Mouse (Mus musculus): ENCODE data around the gene Carmil1. TPM values are rescaled to one million over a fixed set of nuclear protein-coding genes. Genes with fewer than 3 reads are reported as not detected.
A peak's percentile ranks its signal among the peaks of the same experiment; 100 is the strongest.

The Carmil1 gene
- polyA plus RNA-seq, 1 experiment from 2014 or later = 43.5 TPM

DNA sequence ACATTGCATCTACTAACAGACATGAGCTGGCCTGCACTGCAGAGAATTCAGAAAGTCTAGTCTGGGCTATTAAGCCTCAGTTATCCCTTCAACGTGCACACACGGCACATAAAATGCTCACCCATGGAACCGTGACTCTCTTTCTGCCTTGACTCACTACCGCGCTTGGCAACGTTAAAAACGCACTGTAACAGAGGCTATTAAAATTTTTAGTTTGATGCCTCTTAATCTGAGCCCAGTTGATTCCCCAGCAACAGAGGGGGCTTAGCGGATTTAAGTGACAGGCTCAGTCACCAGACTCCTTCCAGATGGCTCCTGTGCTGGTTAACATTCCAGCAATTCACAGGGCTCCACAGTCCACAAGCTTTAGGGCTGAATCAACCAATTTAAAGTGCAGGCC lies 213.0 kb downstream of the Carmil1 start:
- no peaks in the 10 kb centered on the region for H3K9me3 ChIP-seq (ENCODE audit: control insufficient read depth, low read length)
- 81% methylated on average over 8 of the region's 8 CpGs for WGBS
- no peak overlapping the region for H3K9ac ChIP-seq (ENCODE audit: low read depth, low read length)
- H3K36me3 ChIP-seq (ENCODE audit: control insufficient read depth, insufficient read depth, low read length) = peaks cover 3% of the 10 kb centered on the region; the same call in 1 of the 2 replicates
- H3K4me2 ChIP-seq (ENCODE audit: low read length) = no peak overlapping the region
- no peak overlapping the region for H3K27ac ChIP-seq (ENCODE audit: low read depth, low read length)
- no peak overlapping the region for H3K4me3 ChIP-seq (ENCODE audit: low read length)
- no peaks in the 10 kb centered on the region for H3K4me1 ChIP-seq (ENCODE audit: control insufficient read depth, insufficient read depth, low read depth, low read length)
- no peaks in the 10 kb centered on the region for H3K27me3 ChIP-seq (replicated peaks; ENCODE audit: control insufficient read depth, insufficient read depth, low read length)
- no peak for ATAC-seq

DNA sequence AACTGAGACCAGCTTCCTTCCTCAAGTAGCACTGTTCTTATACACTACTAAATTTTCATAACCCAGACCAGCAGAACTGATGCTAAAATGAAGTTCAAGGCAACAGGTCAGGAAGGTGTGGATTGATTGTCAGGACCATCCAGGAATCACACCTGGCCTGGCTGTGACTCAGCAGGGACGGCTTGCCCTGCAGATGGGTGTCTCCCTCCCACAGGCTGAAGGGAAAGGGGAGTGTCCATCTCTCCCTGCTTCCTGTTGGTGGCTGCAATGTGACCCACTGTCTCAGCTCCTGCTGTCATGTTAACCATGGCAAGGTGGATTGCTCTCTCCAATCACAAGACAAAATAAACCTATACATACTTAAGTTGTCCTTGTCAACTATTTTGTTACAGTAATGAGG lies 215.1 kb downstream of the Carmil1 start:
- no peaks in the 10 kb centered on the region for H3K4me1 ChIP-seq (ENCODE audit: control insufficient read depth, insufficient read depth, low read depth, low read length)
- no peak overlapping the region for H3K4me3 ChIP-seq (ENCODE audit: low read length)
- H3K9me3 ChIP-seq (ENCODE audit: control insufficient read depth, low read length) = no peaks in the 10 kb centered on the region
- ATAC-seq = no peak
- H3K9ac ChIP-seq (ENCODE audit: low read depth, low read length) = no peak overlapping the region
- H3K27ac ChIP-seq (ENCODE audit: low read depth, low read length) = no peak overlapping the region
- H3K4me2 ChIP-seq (ENCODE audit: low read length) = no peak overlapping the region
- peaks cover 3% of the 10 kb centered on the region; the same call in 1 of the 2 replicates for H3K36me3 ChIP-seq (ENCODE audit: control insufficient read depth, insufficient read depth, low read length)
- H3K27me3 ChIP-seq (replicated peaks; ENCODE audit: control insufficient read depth, insufficient read depth, low read length) = no peaks in the 10 kb centered on the region
- WGBS = 77% methylated on average over 1 of the region's 1 CpGs

DNA sequence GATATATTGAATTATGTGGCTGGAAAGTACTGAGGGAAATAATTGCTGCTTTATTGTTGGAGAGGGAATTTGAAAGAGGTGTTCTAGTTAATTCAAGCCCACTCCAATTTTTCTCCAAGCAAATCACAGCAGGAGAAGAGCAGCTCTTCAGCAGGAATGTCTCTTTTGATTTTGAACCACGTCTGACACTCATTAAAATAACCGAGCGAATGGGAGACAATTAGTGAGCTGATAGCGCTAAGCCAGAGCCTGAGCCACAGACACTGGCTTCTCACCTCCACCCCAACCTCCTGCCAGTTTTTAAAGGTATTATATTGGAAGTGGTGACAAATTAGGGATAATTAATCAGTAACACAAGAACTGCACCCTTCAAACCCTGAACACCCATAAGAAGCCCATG lies 217.8 kb downstream of the Carmil1 start:
- H3K9me3 ChIP-seq (ENCODE audit: control insufficient read depth, low read length) = no peaks in the 10 kb centered on the region
- H3K27ac ChIP-seq (ENCODE audit: low read depth, low read length) = no peak overlapping the region
- no peak overlapping the region for H3K4me2 ChIP-seq (ENCODE audit: low read length)
- no peaks in the 10 kb centered on the region for H3K4me1 ChIP-seq (ENCODE audit: control insufficient read depth, insufficient read depth, low read depth, low read length)
- H3K9ac ChIP-seq (ENCODE audit: low read depth, low read length) = no peak overlapping the region
- peaks cover 3% of the 10 kb centered on the region; the same call in 1 of the 2 replicates for H3K36me3 ChIP-seq (ENCODE audit: control insufficient read depth, insufficient read depth, low read length)
- 28% methylated on average over 4 of the region's 4 CpGs for WGBS
- H3K4me3 ChIP-seq (ENCODE audit: low read length) = no peak overlapping the region
- no peaks in the 10 kb centered on the region for H3K27me3 ChIP-seq (replicated peaks; ENCODE audit: control insufficient read depth, insufficient read depth, low read length)
- 0 out of 2 replicates have a peak, but pooled peaks have one; percentile 48 for ATAC-seq

DNA sequence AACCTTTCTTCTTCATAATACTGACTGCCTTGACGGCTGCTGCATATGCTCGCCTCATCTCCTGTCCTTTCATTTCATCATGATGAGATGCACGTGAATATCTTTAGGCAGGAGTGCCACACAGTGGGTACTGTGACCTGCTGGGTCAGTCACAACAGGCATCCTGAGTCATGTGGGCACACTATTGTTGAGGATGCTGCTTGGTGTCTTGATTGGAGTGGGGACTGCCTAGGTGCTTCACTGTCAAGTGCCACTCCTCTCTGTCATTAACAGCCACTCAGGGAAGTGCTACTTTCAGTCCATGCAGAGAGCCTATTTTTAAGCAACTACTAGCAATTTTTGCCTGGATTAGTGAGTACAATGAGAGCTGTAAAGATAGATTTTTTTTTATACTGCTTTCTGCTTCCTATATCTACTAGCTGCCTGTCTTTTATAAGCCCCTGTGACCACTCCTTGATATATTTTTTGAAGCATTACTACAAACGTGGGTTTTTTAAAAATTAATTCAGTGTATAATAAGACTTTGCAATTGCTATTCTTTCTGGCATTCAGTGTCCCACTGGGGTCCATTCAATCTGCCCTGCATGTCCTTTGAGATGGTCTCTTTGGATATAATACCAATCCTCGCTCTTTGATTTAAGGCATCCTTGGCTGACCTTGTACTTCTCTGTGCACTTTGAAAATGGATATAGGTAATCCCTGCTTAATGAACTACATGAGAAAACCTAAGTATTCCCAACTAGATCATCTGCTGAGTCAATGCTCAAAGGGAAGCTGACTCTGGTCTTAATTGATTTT lies 225.3 kb downstream of the Carmil1 start:
- no peak for ATAC-seq
- no peak overlapping the region for H3K4me2 ChIP-seq (ENCODE audit: low read length)
- WGBS = 58% methylated on average over 5 of the region's 5 CpGs

DNA sequence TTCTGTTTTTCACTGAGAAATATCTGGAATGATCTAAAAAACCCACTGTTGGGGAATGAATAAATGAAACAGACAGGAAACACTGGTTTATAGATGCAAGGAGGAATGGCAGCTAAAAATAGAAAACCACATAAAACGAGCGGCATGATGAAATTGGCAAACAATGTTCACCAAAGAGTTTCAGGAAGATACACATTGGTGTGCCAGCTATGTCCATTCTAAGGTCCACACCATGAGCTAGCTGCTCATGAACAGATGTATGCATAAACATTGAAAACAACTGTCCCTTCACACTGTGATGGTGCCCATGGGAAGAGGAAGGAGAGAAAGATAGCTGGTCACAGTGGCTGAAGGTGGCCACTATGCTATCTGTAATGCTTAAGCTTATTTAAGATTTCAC lies 229.1 kb downstream of the Carmil1 start:
- Histone ChIP-seq H3K4me2 (ENCODE audit: low read length) (no peak overlapping the region), H3K36me3 (ENCODE audit: control insufficient read depth, insufficient read depth, low read length) (no peaks in the 10 kb centered on the region), H3K27me3 (replicated peaks; ENCODE audit: control insufficient read depth, insufficient read depth, low read length) (no peaks in the 10 kb centered on the region), H3K4me1 (ENCODE audit: control insufficient read depth, insufficient read depth, low read depth, low read length) (peaks cover 3% of the 10 kb centered on the region; the same call in 1 of the 2 replicates), H3K4me3 (ENCODE audit: low read length) (no peak overlapping the region), H3K9ac (ENCODE audit: low read depth, low read length) (no peak overlapping the region), H3K9me3 (ENCODE audit: control insufficient read depth, low read length) (no peaks in the 10 kb centered on the region), H3K27ac (ENCODE audit: low read depth, low read length) (no peak overlapping the region)
- 92% methylated on average over 2 of the region's 2 CpGs for WGBS
- no peak for ATAC-seq

More for the DNA sequence above, 225.3 kb downstream of the Carmil1 start:
- Histone ChIP-seq H3K4me3 (ENCODE audit: low read length) (no peak overlapping the region), H3K27ac (ENCODE audit: low read depth, low read length) (no peak overlapping the region), H3K36me3 (ENCODE audit: control insufficient read depth, insufficient read depth, low read length) (no peaks in the 10 kb centered on the region), H3K27me3 (replicated peaks; ENCODE audit: control insufficient read depth, insufficient read depth, low read length) (no peaks in the 10 kb centered on the region), H3K4me1 (ENCODE audit: control insufficient read depth, insufficient read depth, low read depth, low read length) (no peaks in the 10 kb centered on the region), H3K9ac (ENCODE audit: low read depth, low read length) (no peak overlapping the region), H3K9me3 (ENCODE audit: control insufficient read depth, low read length) (no peaks in the 10 kb centered on the region)

DNA sequence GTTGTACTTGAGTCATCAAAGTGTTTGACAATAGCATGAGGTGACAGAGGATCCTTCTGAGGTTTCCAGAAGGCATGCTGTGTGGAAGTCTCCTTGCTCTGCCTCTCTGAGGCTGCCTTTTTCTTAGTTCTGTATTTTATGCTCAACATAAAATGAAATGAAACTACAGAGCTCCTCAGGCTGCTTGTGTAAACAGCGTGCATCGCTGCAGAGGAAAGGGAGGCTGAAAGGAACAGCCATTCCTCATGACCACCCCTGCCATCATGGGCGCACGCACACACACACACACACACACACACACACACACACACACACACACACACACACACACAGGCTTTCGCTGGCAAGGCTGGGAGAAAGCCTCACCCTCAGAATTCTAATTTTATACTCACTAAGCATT lies 230.3 kb downstream of the Carmil1 start:
- H3K36me3 ChIP-seq (ENCODE audit: control insufficient read depth, insufficient read depth, low read length) = no peaks in the 10 kb centered on the region
- no peak overlapping the region for H3K4me2 ChIP-seq (ENCODE audit: low read length)
- no peak overlapping the region for H3K4me3 ChIP-seq (ENCODE audit: low read length)
- H3K27ac ChIP-seq (ENCODE audit: low read depth, low read length) = no peak overlapping the region
- 79% methylated on average over 5 of the region's 5 CpGs for WGBS
- H3K9me3 ChIP-seq (ENCODE audit: control insufficient read depth, low read length) = no peaks in the 10 kb centered on the region
- 0 out of 2 replicates have a peak, but pooled peaks have one; percentile 35 for ATAC-seq
- no peaks in the 10 kb centered on the region for H3K27me3 ChIP-seq (replicated peaks; ENCODE audit: control insufficient read depth, insufficient read depth, low read length)
- no peak overlapping the region for H3K9ac ChIP-seq (ENCODE audit: low read depth, low read length)
- peaks cover 3% of the 10 kb centered on the region; the same call in 1 of the 2 replicates for H3K4me1 ChIP-seq (ENCODE audit: control insufficient read depth, insufficient read depth, low read depth, low read length)

DNA sequence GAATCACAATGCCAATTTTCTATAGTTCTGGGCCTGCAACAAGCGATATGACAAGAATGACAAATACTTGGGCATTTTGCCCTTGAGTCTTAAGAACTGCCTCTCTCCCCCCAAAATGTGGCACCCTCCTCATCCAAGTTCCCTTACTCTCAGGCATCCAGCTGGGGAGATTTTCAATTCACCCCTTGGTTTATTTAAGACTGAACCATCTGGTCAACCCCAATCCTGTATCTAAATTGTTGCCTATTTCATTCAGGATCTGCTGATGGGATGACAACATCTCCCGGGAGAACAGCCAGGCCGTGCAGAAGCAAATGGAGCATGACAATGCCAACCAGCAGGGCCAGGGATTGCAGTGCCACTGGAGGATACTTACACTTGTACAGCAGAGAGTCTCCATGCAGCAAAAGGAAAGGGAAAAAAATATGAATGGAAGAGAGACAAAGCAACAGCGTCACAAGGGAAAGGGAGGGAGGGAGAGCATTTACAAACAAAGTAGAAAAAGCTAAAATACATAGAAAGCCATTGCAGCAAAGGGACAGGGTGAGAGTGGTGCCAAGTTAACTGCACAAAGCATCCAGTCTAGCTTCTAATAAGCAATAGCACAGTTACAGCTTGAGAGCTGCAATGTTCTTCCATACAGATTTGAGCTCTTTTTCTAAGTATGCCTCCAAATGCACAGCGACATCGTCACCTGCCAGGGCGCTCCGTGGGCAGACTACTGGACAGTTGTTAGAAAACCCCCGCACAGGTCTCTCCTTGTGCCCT lies 231.1 kb downstream of the Carmil1 start:
- ATAC-seq = peak; percentile 91
- no peaks in the 10 kb centered on the region for H3K27me3 ChIP-seq (replicated peaks; ENCODE audit: control insufficient read depth, insufficient read depth, low read length)
- H3K36me3 ChIP-seq (ENCODE audit: control insufficient read depth, insufficient read depth, low read length) = no peaks in the 10 kb centered on the region
- no peak overlapping the region for H3K9ac ChIP-seq (ENCODE audit: low read depth, low read length)
- WGBS = 59% methylated on average over 9 of the region's 9 CpGs
- peak overlapping the region; percentile 55; the same call in 1 of the 2 replicates for H3K27ac ChIP-seq (ENCODE audit: low read depth, low read length)
- H3K4me2 ChIP-seq (ENCODE audit: low read length) = no peak overlapping the region
- H3K9me3 ChIP-seq (ENCODE audit: control insufficient read depth, low read length) = no peaks in the 10 kb centered on the region
- no peak overlapping the region for H3K4me3 ChIP-seq (ENCODE audit: low read length)
- peaks cover 3% of the 10 kb centered on the region; the same call in 1 of the 2 replicates for H3K4me1 ChIP-seq (ENCODE audit: control insufficient read depth, insufficient read depth, low read depth, low read length)

DNA sequence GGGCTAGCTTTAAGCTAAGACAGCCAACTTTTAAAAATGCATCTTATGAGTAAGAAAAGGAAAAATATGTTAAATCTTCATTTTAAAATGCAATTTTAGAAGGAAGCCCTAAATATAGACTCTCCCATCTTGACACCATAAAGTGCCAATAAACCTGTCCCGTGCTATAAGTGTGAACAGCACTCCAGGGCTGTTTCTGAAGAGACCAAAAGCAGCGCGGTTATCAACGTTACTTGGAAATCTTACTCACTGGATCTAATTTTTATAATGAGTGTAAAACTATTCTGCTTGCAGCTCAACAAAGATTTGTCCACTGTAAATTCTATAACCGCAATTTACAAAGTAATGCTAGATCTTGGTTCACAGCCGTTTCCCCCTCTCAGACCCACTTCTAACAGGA lies 232.0 kb downstream of the Carmil1 start:
- Histone ChIP-seq H3K4me1 (ENCODE audit: control insufficient read depth, insufficient read depth, low read depth, low read length) (peaks cover 3% of the 10 kb centered on the region; the same call in 1 of the 2 replicates), H3K9me3 (ENCODE audit: control insufficient read depth, low read length) (no peaks in the 10 kb centered on the region), H3K36me3 (ENCODE audit: control insufficient read depth, insufficient read depth, low read length) (peaks cover 2% of the 10 kb centered on the region; the same call in 1 of the 2 replicates), H3K4me3 (ENCODE audit: low read length) (no peak overlapping the region), H3K27me3 (replicated peaks; ENCODE audit: control insufficient read depth, insufficient read depth, low read length) (no peaks in the 10 kb centered on the region), H3K4me2 (ENCODE audit: low read length) (no peak overlapping the region), H3K9ac (ENCODE audit: low read depth, low read length) (no peak overlapping the region), H3K27ac (ENCODE audit: low read depth, low read length) (no peak overlapping the region)
- 92% methylated on average over 6 of the region's 6 CpGs for WGBS
- ATAC-seq = no peak

DNA sequence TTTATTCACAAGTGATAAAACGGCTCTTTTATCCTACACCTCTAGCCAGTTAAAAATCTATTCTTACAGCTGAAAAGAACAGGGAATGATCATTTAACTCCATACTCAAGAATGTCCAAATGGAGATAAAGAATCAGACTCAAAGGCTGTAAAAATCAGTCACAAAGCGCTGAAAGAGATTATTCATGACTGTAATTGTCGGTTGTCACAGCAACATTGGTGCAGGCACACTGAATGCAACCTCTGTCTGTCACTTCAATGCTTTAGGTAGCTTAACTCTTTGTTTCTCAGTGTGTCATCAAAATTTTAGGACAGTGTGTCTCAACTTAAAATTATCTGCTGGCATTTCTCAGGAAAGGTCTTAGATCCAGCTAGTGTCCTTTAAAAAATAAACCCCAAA lies 235.3 kb downstream of the Carmil1 start:
- WGBS = 36% methylated on average over 3 of the region's 3 CpGs
- Histone ChIP-seq H3K9me3 (ENCODE audit: control insufficient read depth, low read length) (no peaks in the 10 kb centered on the region), H3K4me1 (ENCODE audit: control insufficient read depth, insufficient read depth, low read depth, low read length) (peaks cover 3% of the 10 kb centered on the region; the same call in 1 of the 2 replicates), H3K27me3 (replicated peaks; ENCODE audit: control insufficient read depth, insufficient read depth, low read length) (no peaks in the 10 kb centered on the region), H3K27ac (ENCODE audit: low read depth, low read length) (no peak overlapping the region), H3K4me2 (ENCODE audit: low read length) (no peak overlapping the region), H3K36me3 (ENCODE audit: control insufficient read depth, insufficient read depth, low read length) (peaks cover 5% of the 10 kb centered on the region), H3K4me3 (ENCODE audit: low read length) (no peak overlapping the region), H3K9ac (ENCODE audit: low read depth, low read length) (no peak overlapping the region)
- ATAC-seq = no peak

Measured in hindbrain, embryonic 16.5 days (tissue).